Mouse (Mus musculus): ENCODE data around the gene Rpl36.
"Not testable (repeated sequence)": the region's sequence is repeated elsewhere in the genome, so short reads cannot be mapped to it uniquely, and the experiment has no call there.

DNA sequence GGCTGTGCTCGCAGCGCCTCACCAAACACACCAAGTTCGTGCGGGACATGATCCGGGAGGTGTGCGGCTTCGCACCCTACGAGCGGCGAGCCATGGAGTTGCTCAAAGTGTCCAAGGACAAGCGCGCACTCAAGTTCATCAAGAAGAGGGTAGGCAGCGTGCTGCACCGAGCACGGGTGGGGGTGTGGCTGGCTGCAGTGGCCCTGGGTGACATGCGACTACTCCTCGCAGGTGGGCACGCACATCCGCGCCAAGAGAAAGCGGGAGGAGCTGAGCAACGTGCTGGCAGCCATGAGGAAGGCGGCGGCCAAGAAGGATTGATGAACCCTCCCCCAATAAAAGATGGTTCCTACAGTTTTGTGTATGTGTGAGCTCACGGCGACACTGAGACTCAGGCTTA, 677 bp downstream of the Rpl36 start:
- TF ChIP-seq CTCF, EP300 (IDR thresholded peaks at IDR 0.05; ENCODE audit: low read depth): not testable (repeated sequence)

Data from liver, postnatal 0 days (tissue).